In the genomic region with DNA sequence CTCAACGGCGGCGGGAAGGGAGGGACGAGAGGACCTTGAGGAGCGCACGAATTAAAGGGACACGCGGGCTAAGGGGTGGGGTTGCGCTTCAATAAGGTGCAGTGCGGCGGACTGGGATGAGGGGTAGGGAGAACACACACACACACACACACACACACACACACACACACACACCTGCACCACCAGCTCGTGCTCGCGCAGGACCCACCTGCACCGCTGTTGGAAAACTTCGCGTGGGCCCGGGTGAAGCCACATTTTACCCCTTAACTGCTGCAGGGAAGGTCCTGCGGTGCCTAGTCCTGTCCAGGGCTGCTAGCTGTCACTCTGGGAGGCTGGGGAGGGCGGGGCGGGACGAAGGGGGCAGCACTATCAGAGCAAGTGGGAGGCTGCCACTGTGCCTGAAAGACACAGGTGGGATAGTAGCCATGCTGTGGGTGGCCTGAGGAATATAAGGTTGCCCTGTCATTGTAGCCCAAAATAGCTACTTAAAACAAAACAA, we compare ENCODE assay signal across 8 mouse cellular contexts. TPM values are rescaled to one million over a fixed set of nuclear protein-coding genes. Genes with fewer than 3 reads are reported as not detected.
DNase-seq lines count a peak whose midpoint lies in the region; ATAC-seq and TF ChIP-seq lines count a peak whose summit lies in the region.

Gene Ube2e2 (minus strand): TSS at position 321 of the 499 bp plus-strand sequence.

- H3K9ac ChIP-seq in limb, embryonic 14.5 days (ENCODE audit: low read depth, low read length, severe bottlenecking): peak within 1 kb of the TSS; percentile 86

- peaks cover 4% of the 10 kb centered on the region for H3K27me3 ChIP-seq in spleen, adult 2 months (ENCODE audit: control insufficient read depth, insufficient read depth, low read length)
- no peaks in the 10 kb centered on the region for H3K27me3 ChIP-seq in limb, embryonic 14.5 days (ENCODE audit: control insufficient read depth, insufficient read depth, low read length)
- no peaks in the 10 kb centered on the region for H3K27me3 ChIP-seq in small intestine, adult 2 months (ENCODE audit: control insufficient read depth, insufficient read depth, low read length)

- no peak within 1 kb of the TSS; the same call in 1 of the 2 replicates for H3K27ac ChIP-seq in spleen, adult 2 months (ENCODE audit: insufficient read depth, low read length)
- peak within 1 kb of the TSS; percentile 79 for H3K27ac ChIP-seq in limb, embryonic 14.5 days (replicated peaks; ENCODE audit: low read depth, low read length)
- H3K27ac ChIP-seq in small intestine, adult 2 months (ENCODE audit: insufficient read depth, low read depth, low read length): no peak within 1 kb of the TSS

- intact Hi-C loops in heart, postnatal 36 days (cut with DNase I): loop anchor here (5.0 kb wide), 3 partner anchors 162 to 387 kb away; no protein-coding TSS in a partner anchor

- WGBS in spleen, adult 2 months: under 1% methylated on average over 19 of the region's 22 CpGs
- under 1% methylated on average over 17 of the region's 22 CpGs for WGBS in limb, embryonic 14.5 days
- 0% methylated on average over 20 of the region's 22 CpGs for WGBS in small intestine, adult 2 months

- TF ChIP-seq POLR2A in spleen, adult 2 months (IDR thresholded peaks at IDR 0.05; ENCODE audit: low read depth, low read length): no peak
- no peak for TF ChIP-seq POLR2A in limb, embryonic 14.5 days (IDR thresholded peaks at IDR 0.05; ENCODE audit: borderline replicate concordance, extremely low read depth, insufficient read depth, insufficient read length)
- no peak for TF ChIP-seq POLR2A in small intestine, adult 2 months (IDR thresholded peaks at IDR 0.05; ENCODE audit: low read depth, low read length)

- H3K36me3 ChIP-seq in spleen, adult 2 months (ENCODE audit: control insufficient read depth, insufficient read depth, low read length): no peaks in the 10 kb centered on the region
- H3K36me3 ChIP-seq in limb, embryonic 14.5 days (ENCODE audit: control insufficient read depth, insufficient read depth, low read length): no peaks in the 10 kb centered on the region
- H3K36me3 ChIP-seq in small intestine, adult 2 months (ENCODE audit: control insufficient read depth, insufficient read depth, low read length): no peaks in the 10 kb centered on the region

- TF ChIP-seq CTCF in spleen, adult 2 months (IDR thresholded peaks at IDR 0.05; ENCODE audit: extremely low read depth, insufficient read depth, insufficient read length, insufficient replicate concordance): no peak
- TF ChIP-seq CTCF in small intestine, adult 2 months (IDR thresholded peaks at IDR 0.05; ENCODE audit: extremely low read depth, insufficient read length, insufficient replicate concordance, low read depth, low read length): no peak

- no peaks in the 10 kb centered on the region for H3K9me3 ChIP-seq in limb, embryonic 14.5 days (ENCODE audit: control insufficient read depth, low read length)

- ATAC-seq in limb, embryonic 14.5 days (ENCODE audit: low FRiP score, low read depth): peak; percentile 48

- H3K4me2 ChIP-seq in limb, embryonic 14.5 days (replicated peaks; ENCODE audit: low read depth, low read length, severe bottlenecking): peak within 1 kb of the TSS; percentile 71

- H3K4me3 ChIP-seq in spleen, adult 2 months (ENCODE audit: extremely low read depth, insufficient read depth, insufficient read length): peak within 1 kb of the TSS; percentile 64
- H3K4me3 ChIP-seq in limb, embryonic 14.5 days (replicated peaks; ENCODE audit: low read length): peak within 1 kb of the TSS; percentile 68
- peak within 1 kb of the TSS; percentile 82 for H3K4me3 ChIP-seq in small intestine, adult 2 months (ENCODE audit: low read depth, low read length)

- DNase-seq in adrenal gland, adult 18-20 months (ENCODE audit: low spot score in 2 of 2): no peak
- no peak for DNase-seq in adrenal gland, adult (ENCODE audit: inconsistent age in 2 of 2, low spot score in 1 of 2)
- no peak for DNase-seq in spleen, adult 2 months (ENCODE audit: low read depth in 1 of 2, low spot score in 2 of 2)
- no peak for DNase-seq in spleen, postnatal 10 days (ENCODE audit: low spot score in 2 of 2)
- no peak for DNase-seq in heart, postnatal 36 days
- no peak for DNase-seq in limb, embryonic 14.5 days (ENCODE audit: low spot score)
- DNase-seq in natural killer cell, adult 2 months (ENCODE audit: low spot score in 2 of 2): no peak

- H3K4me1 ChIP-seq in spleen, adult 2 months (ENCODE audit: control insufficient read depth, insufficient read depth, insufficient read length): no peaks in the 10 kb centered on the region; the same call in 1 of the 2 replicates
- H3K4me1 ChIP-seq in limb, embryonic 14.5 days (ENCODE audit: control insufficient read depth, insufficient read depth, low read length): 0 out of 2 replicates have a peak, but pooled peaks cover 2% of the 10 kb centered on the region
- H3K4me1 ChIP-seq in small intestine, adult 2 months (ENCODE audit: control insufficient read depth, insufficient read depth, insufficient read length, low read length): no peaks in the 10 kb centered on the region

RNA-seq across cellular contexts. Expression of gene Ube2e2, which starts in this region (rescaled TPM):
- total RNA-seq in adrenal gland, adult 18-20 months (2021): 10 to 100 TPM; 41.0 to 43.5 TPM
- 43.2 and 69.7 TPM in 2 replicates for polyA plus RNA-seq in spleen, adult 2 months (2012; rRNA removed)
- total RNA-seq in heart, postnatal 36 days (2021): 10 to 100 TPM; 14.1 to 15.4 TPM
- polyA plus RNA-seq in limb, embryonic 14.5 days (2012; rRNA removed): 82.7 and 107 TPM in 2 replicates
- polyA plus RNA-seq in limb, embryonic 14.5 days (2014; fragmentation: Nextera tagmentation; extraction: Ambion mirVana): 69.7 and 73.3 TPM in 2 replicates
- 14.1 and 20.8 TPM in 2 replicates for polyA plus RNA-seq in small intestine, adult 2 months (2012; rRNA removed)
